Mouse (Mus musculus): Measurements from ENCODE around the gene Paf1. TPM values are rescaled to one million over a fixed set of nuclear protein-coding genes. Genes with fewer than 3 reads are reported as not detected.

The Paf1 gene
- polyA plus RNA-seq, 1 experiment from 2014 or later = 30.7 TPM

GRCm38 (mm10) chr7:28380237-28381016 is 12.3 kb upstream of the Paf1 start, which contains the start of gene Zfp36:
Gene Zfp36, minus strand, starts transcription at chr7:28380253.
- H3K4me1 ChIP-seq (replicated peaks) = peaks cover 95% of the 10 kb centered on the region
- DNase-seq = no peak
- WGBS (ENCODE audit: insufficient replicate concordance) = 27% methylated on average over 17 of the region's 17 CpGs

GRCm38 (mm10) chr7:28381017-28381790 is 11.5 kb upstream of the Paf1 start:
- Histone ChIP-seq H3K4me3 (replicated peaks) (peak overlapping the region; percentile 61), H3K9ac (peak overlapping the region; percentile 81), H3K9me3 (replicated peaks) (no peaks in the 10 kb centered on the region), H3K4me1 (replicated peaks) (peaks cover 96% of the 10 kb centered on the region), H3K27me3 (no peaks in the 10 kb centered on the region), H3K4me2 (peak overlapping the region; percentile 92), H3K36me3 (peaks cover 19% of the 10 kb centered on the region), H3K27ac (peak overlapping the region; percentile 89)
- 2% methylated on average over 30 of the region's 30 CpGs for WGBS (ENCODE audit: insufficient replicate concordance)
- ATAC-seq (ENCODE audit: low read depth) = peak; percentile 39
- peak; percentile 69 for DNase-seq

More at GRCm38 (mm10) chr7:28380237-28381016, 12.3 kb upstream of the Paf1 start, which contains the start of gene Zfp36:
- no peaks in the 10 kb centered on the region for H3K27me3 ChIP-seq
- H3K4me3 ChIP-seq (replicated peaks) = peak within 1 kb of the TSS; percentile 68
- H3K36me3 ChIP-seq = peaks cover 13% of the 10 kb centered on the region
- no peaks in the 10 kb centered on the region for H3K9me3 ChIP-seq (replicated peaks)
- H3K27ac ChIP-seq = peak within 1 kb of the TSS; percentile 89
- peak within 1 kb of the TSS; percentile 81 for H3K9ac ChIP-seq
- H3K4me2 ChIP-seq = peak within 1 kb of the TSS; percentile 92
- ATAC-seq (ENCODE audit: low read depth) = no peak

GRCm38 (mm10) chr7:28381938-28382337 is 10.8 kb upstream of the Paf1 start:
- Histone ChIP-seq H3K4me1 (replicated peaks) (peaks cover 92% of the 10 kb centered on the region), H3K9me3 (replicated peaks) (no peaks in the 10 kb centered on the region), H3K4me3 (replicated peaks) (peak overlapping the region; percentile 61), H3K27me3 (no peaks in the 10 kb centered on the region), H3K36me3 (peaks cover 21% of the 10 kb centered on the region), H3K9ac (peak overlapping the region; percentile 81), H3K27ac (peak overlapping the region; percentile 89), H3K4me2 (peak overlapping the region; percentile 92)
- WGBS (ENCODE audit: insufficient replicate concordance) = under 1% methylated on average over 18 of the region's 20 CpGs
- peak; percentile 23 for ATAC-seq (ENCODE audit: low read depth)
- DNase-seq = peak; percentile 61

- ATAC-seq (ENCODE audit: low read depth) (peak; percentile 1; the same call in 1 of the 2 replicates), DNase-seq (peak; percentile 17)
- Histone ChIP-seq H3K27ac (peak overlapping the region; percentile 89), H3K4me3 (replicated peaks) (peak overlapping the region; percentile 61), H3K4me2 (peak overlapping the region; percentile 92), H3K36me3 (peaks cover 21% of the 10 kb centered on the region), H3K4me1 (replicated peaks) (peaks cover 87% of the 10 kb centered on the region), H3K27me3 (no peaks in the 10 kb centered on the region), H3K9me3 (replicated peaks) (no peaks in the 10 kb centered on the region), H3K9ac (peak overlapping the region; percentile 81)
- WGBS (ENCODE audit: insufficient replicate concordance) = 6% methylated on average over 10 of the region's 12 CpGs
Measured at GRCm38 (mm10) chr7:28382347-28382951, 10.3 kb upstream of the Paf1 start.

- WGBS (ENCODE audit: insufficient replicate concordance) = 2% methylated on average over 11 of the region's 11 CpGs
- peak overlapping the region; percentile 81 for H3K9ac ChIP-seq
Measured at GRCm38 (mm10) chr7:28382981-28383396, 9.8 kb upstream of the Paf1 start.

GRCm38 (mm10) chr7:28383606-28384005 is 9.1 kb upstream of the Paf1 start:
- H3K9me3 ChIP-seq (replicated peaks) = no peaks in the 10 kb centered on the region
- peak overlapping the region; percentile 89 for H3K27ac ChIP-seq
- H3K4me1 ChIP-seq (replicated peaks) = peaks cover 84% of the 10 kb centered on the region
- DNase-seq (no peak), ATAC-seq (ENCODE audit: low read depth) (no peak)
- peaks cover 28% of the 10 kb centered on the region for H3K36me3 ChIP-seq
- H3K4me2 ChIP-seq = peak overlapping the region; percentile 92; the same call in 1 of the 2 replicates
- H3K4me3 ChIP-seq (replicated peaks) = no peak overlapping the region
- H3K27me3 ChIP-seq = no peaks in the 10 kb centered on the region
- H3K9ac ChIP-seq = 0 out of 2 replicates have a peak overlapping the region, but pooled peaks have one; percentile 81
- 41% methylated on average over 4 of the region's 4 CpGs for WGBS (ENCODE audit: insufficient replicate concordance)

More at GRCm38 (mm10) chr7:28382981-28383396, 9.8 kb upstream of the Paf1 start:
- ATAC-seq (ENCODE audit: low read depth) (peak; percentile 66), DNase-seq (peak; percentile 74)
- Histone ChIP-seq H3K4me2 (peak overlapping the region; percentile 92), H3K4me3 (replicated peaks) (peak overlapping the region; percentile 61), H3K36me3 (peaks cover 22% of the 10 kb centered on the region), H3K27me3 (no peaks in the 10 kb centered on the region), H3K4me1 (replicated peaks) (peaks cover 84% of the 10 kb centered on the region), H3K27ac (peak overlapping the region; percentile 89), H3K9me3 (replicated peaks) (no peaks in the 10 kb centered on the region)

- DNase-seq (no peak), ATAC-seq (ENCODE audit: low read depth) (no peak)
- H3K4me1 ChIP-seq (replicated peaks) = peaks cover 83% of the 10 kb centered on the region
- H3K4me2 ChIP-seq = no peak overlapping the region
- H3K27ac ChIP-seq = peak overlapping the region; percentile 89
- no peak overlapping the region for H3K9ac ChIP-seq
- WGBS (ENCODE audit: insufficient replicate concordance) = 57% methylated on average over 6 of the region's 6 CpGs
- peaks cover 34% of the 10 kb centered on the region for H3K36me3 ChIP-seq
- no peaks in the 10 kb centered on the region for H3K9me3 ChIP-seq (replicated peaks)
- H3K27me3 ChIP-seq = no peaks in the 10 kb centered on the region
- no peak overlapping the region for H3K4me3 ChIP-seq (replicated peaks)
Measured at GRCm38 (mm10) chr7:28384162-28384561, 8.6 kb upstream of the Paf1 start.

- ATAC-seq (ENCODE audit: low read depth) (no peak), DNase-seq (no peak)
- H3K4me3 ChIP-seq (replicated peaks) = no peak overlapping the region
- H3K27me3 ChIP-seq = no peaks in the 10 kb centered on the region
- peaks cover 73% of the 10 kb centered on the region for H3K4me1 ChIP-seq (replicated peaks)
- peak overlapping the region; percentile 67 for H3K27ac ChIP-seq
- H3K4me2 ChIP-seq = no peak overlapping the region
- peaks cover 43% of the 10 kb centered on the region for H3K36me3 ChIP-seq
- no peaks in the 10 kb centered on the region for H3K9me3 ChIP-seq (replicated peaks)
- H3K9ac ChIP-seq = no peak overlapping the region; the same call in 1 of the 2 replicates
- 88% methylated on average over 9 of the region's 9 CpGs for WGBS (ENCODE audit: insufficient replicate concordance)
Measured at GRCm38 (mm10) chr7:28385196-28385595, 7.6 kb upstream of the Paf1 start.

- ATAC-seq (ENCODE audit: low read depth) (no peak), DNase-seq (peak; percentile 15)
- Histone ChIP-seq H3K4me3 (replicated peaks) (no peak overlapping the region), H3K27me3 (no peaks in the 10 kb centered on the region), H3K27ac (peak overlapping the region; percentile 67), H3K9ac (no peak overlapping the region; the same call in 1 of the 2 replicates), H3K4me2 (peak overlapping the region; percentile 18; the same call in 1 of the 2 replicates), H3K4me1 (replicated peaks) (peaks cover 66% of the 10 kb centered on the region), H3K36me3 (peaks cover 51% of the 10 kb centered on the region), H3K9me3 (replicated peaks) (no peaks in the 10 kb centered on the region)
- WGBS (ENCODE audit: insufficient replicate concordance) = 49% methylated on average over 7 of the region's 7 CpGs
Measured at GRCm38 (mm10) chr7:28386007-28386406, 6.7 kb upstream of the Paf1 start.

- no peak overlapping the region for H3K9ac ChIP-seq
- peaks cover 52% of the 10 kb centered on the region for H3K36me3 ChIP-seq
- H3K4me3 ChIP-seq (replicated peaks) = no peak overlapping the region
- peaks cover 66% of the 10 kb centered on the region for H3K4me1 ChIP-seq (replicated peaks)
- WGBS (ENCODE audit: insufficient replicate concordance) = 7% methylated on average over 4 of the region's 4 CpGs
- H3K4me2 ChIP-seq = peak overlapping the region; percentile 18; the same call in 1 of the 2 replicates
- peak; percentile 30 for ATAC-seq (ENCODE audit: low read depth)
- H3K27me3 ChIP-seq = no peaks in the 10 kb centered on the region
- peak overlapping the region; percentile 67 for H3K27ac ChIP-seq
- no peaks in the 10 kb centered on the region for H3K9me3 ChIP-seq (replicated peaks)
- DNase-seq = peak; percentile 70
Measured at GRCm38 (mm10) chr7:28386462-28386861, 6.3 kb upstream of the Paf1 start.

Measured in liver, embryonic 13.5 days (tissue).